Mouse (Mus musculus) embryonic fibroblast, embryonic 13.5 days (primary cell): ENCODE data around the gene Kansl1. TPM values are rescaled to one million over a fixed set of nuclear protein-coding genes. Genes with fewer than 3 reads are reported as not detected.

Experiments used
- H3K27ac ChIP-seq: 2 replicates; pipeline ENCODE4 v1.5.1; 2012; ENCODE audit warnings: low read length, control low read depth, inconsistent platforms; ENCODE audit not compliant: insufficient read depth
- H3K4me1 ChIP-seq: 2 replicates; pipeline ENCODE4 v1.6.1; 2011; ENCODE audit warnings: low read length; ENCODE audit not compliant: control insufficient read depth, insufficient read depth
- H3K4me3 ChIP-seq: 2 replicates; pipeline ENCODE4 v1.5.1; 2011; ENCODE audit warnings: mild to moderate bottlenecking, control low read depth, low read length; ENCODE audit not compliant: insufficient read depth
- CTCF ChIP-seq: IDR thresholded peaks from 2 replicates; pipeline ENCODE4 v1.5.1; 2011; ENCODE audit warnings: mild to moderate bottlenecking, control low read depth, low read length, moderate library complexity, borderline replicate concordance; ENCODE audit not compliant: insufficient read depth
- POLR2A ChIP-seq: IDR thresholded peaks from 2 replicates; pipeline ENCODE4 v1.6.1; 2011; ENCODE audit warnings: low read depth, mild to moderate bottlenecking, control low read depth, low read length, moderate library complexity
- polyA plus RNA-seq: library from polyadenylated mRNA; stranded (reverse); fragments of >200 nt; gene quantifications from 2 replicates; pipeline ENCODE4 v1.2.4, GENCODE M21; 2011; ENCODE audit warnings: low read depth; ENCODE audit not compliant: missing spikeins, insufficient read length

Kansl1 gene
- polyA plus RNA-seq, 1 experiment: 66.2 TPM

DNA sequence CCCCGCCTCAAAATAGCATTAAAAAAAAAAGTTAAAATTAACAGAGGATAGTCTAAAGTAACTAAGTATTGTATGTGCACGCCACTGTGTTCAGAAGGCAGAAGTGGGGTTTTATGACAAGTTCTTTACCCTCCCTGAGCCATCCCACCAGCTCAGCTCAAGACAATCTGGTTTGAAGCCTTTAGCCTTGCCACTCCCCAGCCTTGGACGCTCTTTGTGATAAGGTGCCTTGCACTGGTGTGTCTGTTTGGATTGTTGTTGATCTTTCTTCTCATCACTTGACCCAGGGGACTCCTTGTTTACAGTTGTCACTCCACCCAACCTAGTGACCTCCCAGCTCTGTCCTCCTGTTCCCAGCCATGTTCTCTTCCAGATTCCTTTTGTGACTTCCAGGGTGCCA is 151.0 kb downstream of the Kansl1 start:
- no peak overlapping the region for H3K4me3 ChIP-seq
- TF ChIP-seq CTCF: no peak
- no peak for TF ChIP-seq POLR2A
- H3K4me1 ChIP-seq: no peaks in the 10 kb centered on the region; the same call in 1 of the 2 replicates
- no peak overlapping the region for H3K27ac ChIP-seq

DNA sequence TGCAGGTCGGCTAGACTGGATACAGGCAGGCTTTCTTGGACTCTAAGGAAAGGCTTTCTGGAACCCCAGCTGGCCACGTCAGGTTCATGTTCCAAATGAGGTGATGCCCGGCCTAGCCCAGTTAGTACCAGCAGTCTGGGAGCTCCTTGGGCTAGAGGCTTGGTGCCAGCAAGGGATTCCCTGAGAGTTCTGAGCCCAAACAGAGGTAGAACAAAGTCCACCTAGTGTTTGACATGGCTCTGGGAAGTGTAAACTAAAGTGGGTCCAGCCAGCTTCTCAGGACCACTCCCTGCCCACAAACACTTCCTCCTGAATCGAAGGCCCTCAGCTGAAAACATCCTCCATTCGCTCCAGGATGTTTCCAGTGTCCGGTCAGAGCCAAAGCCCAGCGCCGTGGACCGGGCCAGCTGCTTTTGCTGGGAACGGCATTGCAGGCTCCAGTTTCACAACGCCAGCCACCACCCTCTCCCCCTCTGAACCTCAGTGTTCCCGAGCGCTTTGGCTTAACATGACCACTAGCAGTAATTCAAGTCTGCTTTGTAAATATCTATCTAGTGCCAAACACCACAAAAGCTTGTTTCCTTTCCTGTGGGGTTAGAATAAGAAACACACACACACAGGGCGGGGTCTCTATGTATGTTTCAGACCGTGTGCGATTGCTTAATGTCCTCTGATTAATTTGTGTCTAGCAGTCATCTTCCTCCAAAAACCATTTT is 151.8 kb downstream of the Kansl1 start:
- H3K4me1 ChIP-seq: no peaks in the 10 kb centered on the region; the same call in 1 of the 2 replicates
- TF ChIP-seq CTCF (no peak), POLR2A (no peak)
- no peak overlapping the region for H3K27ac ChIP-seq
- H3K4me3 ChIP-seq: no peak overlapping the region

GRCm38 (mm10) chr11:104315703-104316102 is 153.0 kb downstream of the Kansl1 start:
- Histone ChIP-seq H3K4me1 (no peaks in the 10 kb centered on the region; the same call in 1 of the 2 replicates), H3K27ac (no peak overlapping the region), H3K4me3 (no peak overlapping the region)
- TF ChIP-seq CTCF (peak; percentile 92), POLR2A (no peak)

DNA sequence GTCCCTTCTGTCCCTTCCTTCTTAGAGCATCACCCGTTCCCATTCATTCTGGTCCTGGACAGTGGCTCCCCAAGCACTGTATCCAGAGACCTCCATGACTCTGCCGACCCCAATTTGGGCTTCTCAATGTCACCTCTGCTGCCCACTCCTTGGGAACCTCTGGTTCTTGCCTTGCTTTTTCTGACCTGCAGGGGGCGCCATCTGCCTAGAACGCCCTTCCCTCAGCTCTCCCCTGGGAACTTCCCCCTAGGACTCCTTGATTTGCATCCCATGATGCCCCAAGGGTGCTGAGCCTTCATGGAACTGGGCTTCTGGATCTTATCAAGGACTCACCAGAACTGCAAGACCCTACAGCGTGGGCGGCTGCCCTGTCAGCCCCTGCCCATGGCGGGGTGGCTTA is 157.0 kb downstream of the Kansl1 start:
- TF ChIP-seq POLR2A (no peak), CTCF (no peak)
- no peak overlapping the region for H3K27ac ChIP-seq
- no peak overlapping the region for H3K4me3 ChIP-seq
- H3K4me1 ChIP-seq: no peaks in the 10 kb centered on the region

- no peaks in the 10 kb centered on the region for H3K4me1 ChIP-seq
- no peak for TF ChIP-seq POLR2A
- no peak for TF ChIP-seq CTCF
- no peak overlapping the region for H3K4me3 ChIP-seq
- no peak overlapping the region for H3K27ac ChIP-seq
Measured at GRCm38 (mm10) chr11:104310226-104310887, 158.3 kb downstream of the Kansl1 start.

GRCm38 (mm10) chr11:104309377-104310225 is 159.1 kb downstream of the Kansl1 start:
- Histone ChIP-seq H3K4me1 (no peaks in the 10 kb centered on the region), H3K4me3 (no peak overlapping the region), H3K27ac (no peak overlapping the region)
- TF ChIP-seq CTCF: no peak
- no peak for TF ChIP-seq POLR2A

DNA sequence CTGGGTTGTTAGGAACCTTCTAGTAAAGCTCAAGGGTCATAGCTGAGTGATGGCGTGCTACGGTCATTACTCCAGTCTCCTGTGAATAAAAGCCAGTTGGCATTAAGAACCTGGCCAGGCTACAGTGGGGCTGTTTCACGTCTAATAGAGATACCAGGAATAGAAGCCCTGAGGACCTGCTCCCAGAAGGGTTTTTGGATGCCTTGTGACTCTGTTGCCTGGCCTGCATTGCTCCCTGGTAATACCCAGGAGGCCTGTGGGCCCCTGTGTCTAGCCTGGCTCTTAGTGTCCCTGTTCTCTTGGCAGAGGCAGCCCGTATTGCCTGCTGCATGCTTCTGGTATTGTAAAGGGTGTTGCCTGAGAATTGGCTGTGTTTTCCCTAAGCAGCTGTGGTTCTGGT is 161.5 kb downstream of the Kansl1 start:
- TF ChIP-seq CTCF (no peak), POLR2A (no peak)
- Histone ChIP-seq H3K27ac (no peak overlapping the region), H3K4me3 (no peak overlapping the region), H3K4me1 (peaks cover 6% of the 10 kb centered on the region; the same call in 1 of the 2 replicates)

- TF ChIP-seq CTCF: no peak
Measured at GRCm38 (mm10) chr11:104306483-104306882, 162.2 kb downstream of the Kansl1 start.

GRCm38 (mm10) chr11:104305711-104306110 is 162.9 kb downstream of the Kansl1 start:
- H3K27ac ChIP-seq: no peak overlapping the region
- H3K4me3 ChIP-seq: no peak overlapping the region
- TF ChIP-seq CTCF (no peak), POLR2A (no peak)
- peaks cover 6% of the 10 kb centered on the region; the same call in 1 of the 2 replicates for H3K4me1 ChIP-seq

More at GRCm38 (mm10) chr11:104306483-104306882, 162.2 kb downstream of the Kansl1 start:
- no peak overlapping the region for H3K27ac ChIP-seq
- H3K4me3 ChIP-seq: no peak overlapping the region
- peaks cover 6% of the 10 kb centered on the region; the same call in 1 of the 2 replicates for H3K4me1 ChIP-seq
